Mouse (Mus musculus): ENCODE data around the gene Lingo2. TPM values are rescaled to one million over a fixed set of nuclear protein-coding genes. Genes with fewer than 3 reads are reported as not detected.

Lingo2 gene
- total RNA-seq, 2 experiments from 2014 or later = 71.4 to 85.2 TPM

- TF ChIP-seq CTCF (IDR thresholded peaks at IDR 0.05) = no peak
- Histone ChIP-seq H3K27ac (no peak overlapping the region), H3K4me3 (no peak overlapping the region)
- no peak for DNase-seq (ENCODE audit: extremely low spot score in 1 of 2, low spot score in 2 of 2)
- intact Hi-C loops (cut with DNase I) = no loop called here
These were observed 1144.6 kb downstream of the Lingo2 start for GRCm38 (mm10) chr4:35806881-35807464.

GRCm38 (mm10) chr4:35784255-35784921 is 1167.2 kb downstream of the Lingo2 start:
- Histone ChIP-seq H3K4me3 (no peak overlapping the region), H3K27ac (no peak overlapping the region)
- no peak for DNase-seq (ENCODE audit: extremely low spot score in 1 of 2, low spot score in 2 of 2)
- intact Hi-C loops (cut with DNase I) = no loop called here
- no peak for TF ChIP-seq CTCF (IDR thresholded peaks at IDR 0.05)

GRCm38 (mm10) chr4:35770810-35771209 is 1180.7 kb downstream of the Lingo2 start:
- no peak for DNase-seq (ENCODE audit: extremely low spot score in 1 of 2, low spot score in 2 of 2)
- Histone ChIP-seq H3K27ac (no peak overlapping the region), H3K4me3 (no peak overlapping the region)
- TF ChIP-seq CTCF (IDR thresholded peaks at IDR 0.05) = no peak
- intact Hi-C loops (cut with DNase I) = no loop called here

GRCm38 (mm10) chr4:35766905-35767304 is 1184.6 kb downstream of the Lingo2 start:
- no peak for TF ChIP-seq CTCF (IDR thresholded peaks at IDR 0.05)
- Histone ChIP-seq H3K4me3 (no peak overlapping the region), H3K27ac (no peak overlapping the region)
- DNase-seq (ENCODE audit: extremely low spot score in 1 of 2, low spot score in 2 of 2) = no peak
- intact Hi-C loops (cut with DNase I) = no loop called here

GRCm38 (mm10) chr4:35761181-35761580 is 1190.4 kb downstream of the Lingo2 start:
- Histone ChIP-seq H3K27ac (no peak overlapping the region), H3K4me3 (no peak overlapping the region)
- no peak for TF ChIP-seq CTCF (IDR thresholded peaks at IDR 0.05)
- intact Hi-C loops (cut with DNase I) = no loop called here
- no peak for DNase-seq (ENCODE audit: extremely low spot score in 1 of 2, low spot score in 2 of 2)

GRCm38 (mm10) chr4:35752121-35752860 is 1199.3 kb downstream of the Lingo2 start:
- no peak for TF ChIP-seq CTCF (IDR thresholded peaks at IDR 0.05)
- intact Hi-C loops (cut with DNase I) = no loop called here
- DNase-seq (ENCODE audit: extremely low spot score in 1 of 2, low spot score in 2 of 2) = no peak
- Histone ChIP-seq H3K27ac (no peak overlapping the region), H3K4me3 (no peak overlapping the region)

- TF ChIP-seq CTCF (IDR thresholded peaks at IDR 0.05) = no peak
- Histone ChIP-seq H3K27ac (no peak overlapping the region), H3K4me3 (no peak overlapping the region)
- intact Hi-C loops (cut with DNase I) = no loop called here
- DNase-seq (ENCODE audit: extremely low spot score in 1 of 2, low spot score in 2 of 2) = no peak
These were observed 1204.9 kb downstream of the Lingo2 start for GRCm38 (mm10) chr4:35746693-35747092.

GRCm38 (mm10) chr4:35724774-35725173 is 1226.8 kb downstream of the Lingo2 start:
- intact Hi-C loops (cut with DNase I) = no loop called here
- DNase-seq (ENCODE audit: extremely low spot score in 1 of 2, low spot score in 2 of 2) = no peak
- Histone ChIP-seq H3K4me3 (no peak overlapping the region), H3K27ac (no peak overlapping the region)
- no peak for TF ChIP-seq CTCF (IDR thresholded peaks at IDR 0.05)

GRCm38 (mm10) chr4:35704126-35704525 is 1247.4 kb downstream of the Lingo2 start:
- no peak for TF ChIP-seq CTCF (IDR thresholded peaks at IDR 0.05)
- H3K27ac ChIP-seq = no peak overlapping the region
- no peak for DNase-seq (ENCODE audit: extremely low spot score in 1 of 2, low spot score in 2 of 2)
- intact Hi-C loops (cut with DNase I) = no loop called here
- no peak overlapping the region for H3K4me3 ChIP-seq

GRCm38 (mm10) chr4:35702661-35703060 is 1248.9 kb downstream of the Lingo2 start:
- no peak for TF ChIP-seq CTCF (IDR thresholded peaks at IDR 0.05)
- DNase-seq (ENCODE audit: extremely low spot score in 1 of 2, low spot score in 2 of 2) = no peak
- intact Hi-C loops (cut with DNase I) = no loop called here
- no peak overlapping the region for H3K4me3 ChIP-seq
- H3K27ac ChIP-seq = no peak overlapping the region

GRCm38 (mm10) chr4:35695137-35695522 is 1256.4 kb downstream of the Lingo2 start:
- Histone ChIP-seq H3K4me3 (no peak overlapping the region), H3K27ac (no peak overlapping the region)
- TF ChIP-seq CTCF (IDR thresholded peaks at IDR 0.05) = no peak

GRCm38 (mm10) chr4:35694360-35695136 is 1257.0 kb downstream of the Lingo2 start:
- intact Hi-C loops (cut with DNase I) = no loop called here

More at GRCm38 (mm10) chr4:35695137-35695522, 1256.4 kb downstream of the Lingo2 start:
- DNase-seq (ENCODE audit: extremely low spot score in 1 of 2, low spot score in 2 of 2) = no peak
- intact Hi-C loops (cut with DNase I) = no loop called here

More at GRCm38 (mm10) chr4:35694360-35695136, 1257.0 kb downstream of the Lingo2 start:
- H3K4me3 ChIP-seq = no peak overlapping the region
- no peak for DNase-seq (ENCODE audit: extremely low spot score in 1 of 2, low spot score in 2 of 2)
- H3K27ac ChIP-seq = no peak overlapping the region
- TF ChIP-seq CTCF (IDR thresholded peaks at IDR 0.05) = no peak
